Mouse (Mus musculus) cortical plate, adult 2 months (tissue): ENCODE results near the gene Cfap157.

Experiments used
- CTCF ChIP-seq: fragments of 200-500 bp; IDR thresholded peaks from 2 replicates; pipeline ENCODE4 v1.5.1; 2011; ENCODE audit warnings: mild to moderate bottlenecking, control low read depth, low read length; ENCODE audit not compliant: insufficient read depth; ENCODE audit errors: extremely low read depth
- POLR2A ChIP-seq: fragments of 200-500 bp; IDR thresholded peaks from 2 replicates; pipeline ENCODE4 v1.6.1; 2011; ENCODE audit warnings: mild to moderate bottlenecking, low read length, control low read depth; ENCODE audit not compliant: insufficient read depth; ENCODE audit errors: extremely low read depth

DNA sequence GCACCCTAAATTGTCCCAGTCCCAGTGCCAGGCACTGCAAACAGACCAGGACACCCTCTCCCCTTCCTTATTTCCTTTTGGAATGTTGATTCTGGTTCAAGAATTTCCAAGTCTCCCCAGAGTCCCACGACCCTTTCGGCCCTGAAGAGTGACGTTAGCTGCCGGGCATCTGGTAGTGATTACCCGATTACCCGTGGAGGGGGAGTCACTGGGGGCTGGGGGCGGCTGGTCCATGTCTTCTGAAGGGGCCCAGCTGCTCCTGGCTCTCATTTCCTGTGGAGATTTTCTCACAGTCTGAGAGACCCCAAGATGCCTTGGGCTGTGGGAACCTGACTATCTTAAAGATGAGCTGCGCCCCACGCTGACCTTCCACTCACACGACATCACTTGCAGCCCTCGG lies 53.4 kb downstream of the Cfap157 start:
- TF ChIP-seq CTCF (no peak), POLR2A (no peak)
